Mouse (Mus musculus) bone marrow, adult 2 months (tissue): ENCODE data around the gene Prpsap1. TPM values are rescaled to one million over a fixed set of nuclear protein-coding genes. Genes with fewer than 3 reads are reported as not detected.

Experiments
- H3K27ac ChIP-seq: fragments of 200-500 bp; 2 replicates; pipeline ENCODE4 v1.5.1; 2012; ENCODE audit warnings: low read depth, mild to moderate bottlenecking, control low read depth, inconsistent platforms, low read length; ENCODE audit not compliant: control insufficient read depth, poor library complexity, insufficient read depth
- H3K4me1 ChIP-seq: fragments of 200-500 bp; 2 replicates; pipeline ENCODE4 v1.6.1; 2011; ENCODE audit warnings: low read length; ENCODE audit not compliant: control insufficient read depth, insufficient read depth
- H3K4me3 ChIP-seq: fragments of 200-500 bp; replicated peaks from 2 replicates; pipeline ENCODE3; 2011; ENCODE audit warnings: mild to moderate bottlenecking, low read depth, low read length, control low read depth; ENCODE audit not compliant: control insufficient read depth
- CTCF ChIP-seq: fragments of 200-500 bp; IDR thresholded peaks from 2 replicates; pipeline ENCODE4 v1.5.1; 2011; ENCODE audit warnings: low read length, control low read depth; ENCODE audit not compliant: control insufficient read depth, insufficient read depth
- POLR2A ChIP-seq: fragments of 200-500 bp; IDR thresholded peaks from 2 replicates; pipeline ENCODE4 v1.6.1; 2011; ENCODE audit warnings: low read depth, mild to moderate bottlenecking, control low read depth, low read length, borderline replicate concordance; ENCODE audit not compliant: control insufficient read depth
- WGBS: fragments of 180-500 bp; shearing (Covaris S2); methylation state at CpG from one replicate; pipeline ENCODE4 v1.1.7; 2018; 5-methylcytosine and 5-hydroxymethylcytosine counted together
- polyA plus RNA-seq: library from polyadenylated mRNA; stranded (reverse); fragments of >200 nt; gene quantifications from 2 replicates; pipeline ENCODE4 v1.2.4, GENCODE M21; 2011; ENCODE audit warnings: low replicate concordance; ENCODE audit not compliant: missing spikeins, insufficient read depth, insufficient read length

Prpsap1 gene
- polyA plus RNA-seq, 1 experiment: 41.9 TPM

DNA sequence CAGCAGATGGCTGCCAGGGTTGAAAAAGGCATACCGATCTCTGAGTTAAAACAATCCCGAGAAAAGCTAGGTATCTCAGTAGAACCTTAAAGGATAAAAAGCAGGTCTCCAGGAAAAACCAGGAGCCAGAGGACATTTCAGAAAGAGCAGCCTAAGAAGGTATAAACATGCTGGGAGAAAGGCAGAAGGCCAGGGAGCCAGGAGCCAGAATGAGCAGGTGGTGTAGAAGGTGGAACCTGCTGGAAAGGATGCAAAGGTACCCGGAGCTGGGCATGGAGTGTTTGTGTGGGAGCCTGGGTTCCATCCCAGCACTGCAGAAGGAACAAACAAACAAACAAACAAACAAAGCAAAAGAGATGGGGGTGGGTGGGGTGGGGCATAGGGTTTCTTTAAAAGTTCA is 44.7 kb downstream of the Prpsap1 start:
- Histone ChIP-seq H3K4me1 (peaks cover 1% of the 10 kb centered on the region; the same call in 1 of the 2 replicates), H3K27ac (no peak overlapping the region), H3K4me3 (no peak overlapping the region)
- TF ChIP-seq POLR2A (no peak), CTCF (no peak)
- 94% methylated on average over 3 of the region's 3 CpGs for WGBS

DNA sequence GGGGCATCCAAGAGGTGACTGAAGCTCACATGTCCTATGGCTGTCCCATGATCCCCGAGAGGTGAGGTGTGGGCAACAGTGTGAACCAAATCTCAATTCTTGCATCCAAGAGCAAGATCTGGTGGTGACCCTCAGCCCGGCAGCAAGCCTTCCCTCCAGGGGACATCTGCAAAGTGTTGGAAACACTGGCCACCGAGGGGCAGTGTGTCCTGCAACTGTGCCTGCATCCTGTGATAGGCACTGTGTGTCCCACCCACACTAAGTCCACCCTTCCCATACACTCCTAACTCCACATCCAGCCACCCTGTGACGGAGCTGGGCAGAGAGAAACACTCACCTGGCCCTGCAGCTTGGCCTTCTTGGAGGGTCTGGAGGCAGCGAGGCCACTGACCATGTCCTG is 46.2 kb downstream of the Prpsap1 start:
- Histone ChIP-seq H3K27ac (no peak overlapping the region), H3K4me3 (no peak overlapping the region), H3K4me1 (peaks cover 1% of the 10 kb centered on the region; the same call in 1 of the 2 replicates)
- TF ChIP-seq CTCF (0 out of 2 replicates have a peak, but pooled peaks have one; percentile 16), POLR2A (no peak)
- WGBS: 66% methylated on average over 5 of the region's 5 CpGs

DNA sequence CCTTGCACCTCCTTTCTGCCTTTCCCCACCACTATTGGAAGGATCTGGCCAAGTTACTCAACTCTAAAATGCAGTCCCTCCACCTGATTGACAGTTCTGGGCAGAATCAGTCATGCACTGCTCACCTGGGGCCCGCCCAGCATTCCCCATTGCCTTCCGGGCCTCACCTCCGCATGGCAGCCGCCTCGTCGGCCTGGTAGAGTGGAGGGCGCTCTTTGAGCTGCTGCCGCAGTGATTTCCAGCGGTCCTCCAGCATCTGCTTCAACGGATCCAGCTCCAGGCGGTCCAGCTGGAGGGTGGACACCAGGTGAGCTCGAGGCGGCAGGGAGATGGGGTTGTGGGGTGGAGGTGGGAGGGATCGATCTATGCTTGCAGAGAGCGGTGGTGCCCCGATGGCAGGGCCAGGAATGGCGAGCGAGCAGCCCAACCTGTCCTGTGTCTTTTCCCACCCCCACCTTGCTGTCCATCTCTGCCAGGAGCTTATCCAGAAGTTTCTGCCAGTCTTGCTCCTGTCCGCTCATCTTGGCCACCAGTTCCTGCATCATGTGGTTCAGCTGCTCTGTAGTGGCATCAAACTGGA is 47.6 kb downstream of the Prpsap1 start:
- WGBS: 29% methylated on average over 19 of the region's 19 CpGs
- no peak overlapping the region for H3K27ac ChIP-seq
- no peak overlapping the region for H3K4me3 ChIP-seq
- TF ChIP-seq POLR2A (no peak), CTCF (no peak)
- peaks cover 1% of the 10 kb centered on the region; the same call in 1 of the 2 replicates for H3K4me1 ChIP-seq

DNA sequence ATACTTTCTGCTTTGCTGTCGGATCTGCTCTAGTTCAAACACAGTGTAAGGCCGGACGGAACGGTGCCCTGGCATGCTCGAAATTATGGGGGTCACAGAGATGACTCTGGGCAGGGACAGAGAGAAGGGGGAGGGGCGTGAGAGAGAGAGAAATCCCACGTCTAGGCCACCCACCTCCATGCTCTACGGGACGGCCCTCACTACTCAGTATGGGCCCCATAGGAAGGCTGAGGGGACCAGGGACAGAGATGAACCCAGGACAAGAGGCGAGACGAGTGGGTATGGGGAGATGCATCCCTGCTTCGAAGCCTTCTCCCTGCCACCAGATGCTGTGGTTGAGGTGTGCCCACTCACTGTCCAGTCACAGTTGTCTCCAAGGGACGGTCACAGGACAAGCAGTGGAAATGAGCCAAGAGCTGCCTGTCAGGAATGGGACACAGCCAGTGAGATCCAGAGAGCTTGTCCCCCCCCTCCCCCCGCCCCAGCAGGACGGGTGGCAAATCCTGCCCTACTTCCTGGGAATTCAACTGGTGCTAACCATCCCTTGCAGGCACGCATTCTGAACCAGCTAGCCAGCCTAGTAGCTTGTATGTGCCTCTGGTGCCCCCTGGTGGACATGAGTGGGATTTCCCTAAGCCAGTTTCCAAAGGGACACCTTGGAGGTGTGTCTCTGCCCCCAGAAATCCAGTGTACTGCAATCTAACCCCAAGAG is 48.2 kb downstream of the Prpsap1 start:
- Histone ChIP-seq H3K4me3 (no peak overlapping the region), H3K4me1 (peaks cover 1% of the 10 kb centered on the region; the same call in 1 of the 2 replicates), H3K27ac (no peak overlapping the region)
- WGBS: 61% methylated on average over 16 of the region's 16 CpGs
- TF ChIP-seq CTCF (peak; percentile 99), POLR2A (no peak)

DNA sequence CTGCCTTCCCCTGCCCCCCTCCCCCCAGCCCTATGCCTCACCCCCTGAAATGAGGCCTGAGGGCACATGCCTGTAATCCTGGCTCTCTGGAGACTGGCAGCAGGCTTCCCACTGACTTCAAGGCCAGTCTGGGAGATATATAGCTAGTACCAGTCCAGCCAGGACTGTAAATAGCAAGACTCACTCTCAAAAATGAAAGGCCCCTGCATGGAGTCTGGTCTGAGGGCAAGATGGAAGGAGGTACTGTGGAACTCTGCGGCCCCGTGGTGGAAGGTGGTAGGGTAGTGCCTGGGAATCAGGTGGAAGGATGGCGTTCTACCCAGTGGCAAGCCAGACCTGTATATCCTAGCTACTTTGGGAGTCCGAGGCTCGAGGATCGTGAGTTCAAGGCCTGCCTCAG is 50.1 kb downstream of the Prpsap1 start:
- WGBS: 90% methylated on average over 6 of the region's 6 CpGs
- TF ChIP-seq POLR2A: no peak
- TF ChIP-seq CTCF: no peak
- Histone ChIP-seq H3K27ac (no peak overlapping the region), H3K4me3 (no peak overlapping the region), H3K4me1 (peaks cover 1% of the 10 kb centered on the region; the same call in 1 of the 2 replicates)

DNA sequence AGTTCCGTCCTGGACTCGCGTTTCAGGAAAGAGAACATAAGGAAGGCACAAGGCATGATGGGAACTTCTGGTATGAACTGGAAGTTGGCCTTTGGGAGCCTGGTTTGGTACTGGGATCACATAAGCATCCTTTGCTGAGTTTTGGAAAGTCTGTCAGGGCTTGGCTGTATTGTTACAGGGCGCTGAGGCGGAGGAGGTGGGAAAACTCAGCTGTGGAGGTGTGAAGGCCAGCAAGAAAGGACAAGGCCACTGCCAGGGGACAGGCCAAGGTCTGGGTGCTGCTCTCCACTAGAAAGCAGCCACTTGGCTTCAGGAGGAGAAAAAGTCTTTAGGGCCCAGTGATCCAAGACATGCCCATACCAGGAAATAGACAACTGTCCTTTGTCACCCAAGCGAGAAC is 50.7 kb downstream of the Prpsap1 start:
- TF ChIP-seq POLR2A: no peak
- TF ChIP-seq CTCF: no peak
- H3K27ac ChIP-seq: no peak overlapping the region
- 90% methylated on average over 6 of the region's 6 CpGs for WGBS
- peaks cover 1% of the 10 kb centered on the region; the same call in 1 of the 2 replicates for H3K4me1 ChIP-seq
- no peak overlapping the region for H3K4me3 ChIP-seq

DNA sequence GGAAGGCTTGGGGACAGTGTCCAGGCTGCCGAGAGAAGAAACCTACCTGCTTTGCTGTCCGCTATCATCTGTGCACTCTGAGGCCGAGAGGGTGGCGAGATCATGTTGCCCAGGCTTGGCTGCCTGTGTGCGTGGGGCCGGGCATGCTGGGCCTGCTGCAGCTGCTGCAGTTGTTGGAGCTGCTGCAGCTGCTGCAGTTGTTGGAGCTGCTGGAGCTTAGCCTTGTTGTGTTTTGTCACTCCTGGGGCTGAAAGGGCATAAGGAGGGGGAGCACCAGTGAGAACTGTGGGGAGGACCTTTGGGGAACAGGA is 51.2 kb downstream of the Prpsap1 start:
- 87% methylated on average over 6 of the region's 6 CpGs for WGBS
- H3K4me3 ChIP-seq: no peak overlapping the region
- H3K4me1 ChIP-seq: peaks cover 1% of the 10 kb centered on the region; the same call in 1 of the 2 replicates
- TF ChIP-seq CTCF (no peak), POLR2A (no peak)
- no peak overlapping the region for H3K27ac ChIP-seq

DNA sequence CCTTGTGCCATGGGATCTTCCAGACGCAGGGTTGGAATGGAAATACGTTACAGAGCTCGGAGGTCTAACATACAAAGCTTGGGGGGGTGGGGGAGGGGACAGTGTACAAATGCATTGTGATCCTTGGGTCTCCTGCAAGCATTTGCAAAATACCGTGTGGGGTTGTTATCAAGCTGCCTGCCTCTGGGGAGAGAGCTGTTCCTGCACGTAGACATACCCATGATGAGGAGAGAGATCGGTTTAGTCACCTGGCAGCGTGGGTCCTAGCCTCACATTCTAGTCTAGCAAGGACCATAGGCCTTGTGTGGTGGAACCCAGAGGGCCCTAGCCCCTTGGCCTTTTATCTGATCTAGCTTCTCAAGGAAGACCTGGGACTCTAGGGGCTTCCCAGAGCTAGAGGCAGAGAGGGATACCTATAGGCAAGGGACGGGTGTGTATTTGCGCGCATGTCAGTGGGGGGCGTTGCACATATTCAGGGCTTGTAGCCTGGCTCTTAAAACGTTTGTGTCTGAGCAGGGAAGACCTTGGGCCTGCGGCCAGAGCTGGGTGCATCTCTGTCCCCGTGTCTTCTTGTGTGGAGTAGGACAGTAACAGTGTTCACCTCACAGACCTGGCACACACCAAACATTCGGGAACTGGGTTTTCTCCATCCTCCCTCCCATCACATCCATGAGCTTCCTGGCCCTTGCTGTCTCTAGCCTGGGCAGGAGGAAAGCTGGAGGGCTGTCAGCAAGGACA is 51.7 kb downstream of the Prpsap1 start:
- H3K27ac ChIP-seq: no peak overlapping the region
- no peak overlapping the region for H3K4me3 ChIP-seq
- TF ChIP-seq CTCF (no peak), POLR2A (no peak)
- 83% methylated on average over 15 of the region's 15 CpGs for WGBS
- H3K4me1 ChIP-seq: peaks cover 1% of the 10 kb centered on the region; the same call in 1 of the 2 replicates
